Mouse (Mus musculus) forebrain, embryonic 10.5 days (tissue): ENCODE measurements around the gene Net1. TPM values are rescaled to one million over a fixed set of nuclear protein-coding genes. Genes with fewer than 3 reads are reported as not detected.
A peak's percentile ranks its signal among the peaks of the same experiment; 100 is the strongest.
"Not testable (repeated sequence)": the region's sequence is repeated elsewhere in the genome, so short reads cannot be mapped to it uniquely, and the experiment has no call there.

Experiments used
- DNase-seq: peaks from one replicate; pipeline ENCODE4 v3.0.0-alpha.2; 2017; ENCODE audit warnings: low spot score; ENCODE audit errors: extremely low spot score
- H3K27ac ChIP-seq: fragments of 300-500 bp; sonication (generic); 2 replicates; pipeline ENCODE4 v1.5.1; 2016; ENCODE audit warnings: mild to moderate bottlenecking
- H3K27me3 ChIP-seq: fragments of 300-500 bp; sonication (generic); 2 replicates; pipeline ENCODE4 v1.6.1; 2016; ENCODE audit warnings: mild to moderate bottlenecking; ENCODE audit not compliant: poor library complexity, severe bottlenecking
- H3K36me3 ChIP-seq: fragments of 300-500 bp; sonication (generic); replicated peaks from 2 replicates; pipeline ENCODE4 v1.6.1; 2016; ENCODE audit warnings: mild to moderate bottlenecking, moderate library complexity
- H3K4me1 ChIP-seq: fragments of 300-500 bp; sonication (generic); 2 replicates; pipeline ENCODE4 v1.6.1; 2016
- H3K4me3 ChIP-seq: fragments of 300-500 bp; sonication (generic); 2 replicates; pipeline ENCODE4 v1.5.1; 2016; ENCODE audit warnings: mild to moderate bottlenecking, moderate library complexity
- H3K9me3 ChIP-seq: fragments of 300-500 bp; sonication (generic); 2 replicates; pipeline ENCODE4 v1.6.1; 2016; ENCODE audit warnings: mild to moderate bottlenecking, moderate library complexity
- WGBS: fragments of 180-500 bp; shearing (Covaris S2); methylation state at CpG from one replicate; pipeline ENCODE4 v1.1.7; 2016; 5-methylcytosine and 5-hydroxymethylcytosine counted together
- polyA plus RNA-seq: library from polyadenylated mRNA; unstranded; fragments of >200 nt; fragmentation: Nextera tagmentation; extraction: Ambion mirVana; gene quantifications from 2 replicates; pipeline ENCODE4 v1.2.1, GENCODE M21; 2016

Net1 gene
- polyA plus RNA-seq, 1 experiment from 2014 or later: 64.7 TPM

DNA sequence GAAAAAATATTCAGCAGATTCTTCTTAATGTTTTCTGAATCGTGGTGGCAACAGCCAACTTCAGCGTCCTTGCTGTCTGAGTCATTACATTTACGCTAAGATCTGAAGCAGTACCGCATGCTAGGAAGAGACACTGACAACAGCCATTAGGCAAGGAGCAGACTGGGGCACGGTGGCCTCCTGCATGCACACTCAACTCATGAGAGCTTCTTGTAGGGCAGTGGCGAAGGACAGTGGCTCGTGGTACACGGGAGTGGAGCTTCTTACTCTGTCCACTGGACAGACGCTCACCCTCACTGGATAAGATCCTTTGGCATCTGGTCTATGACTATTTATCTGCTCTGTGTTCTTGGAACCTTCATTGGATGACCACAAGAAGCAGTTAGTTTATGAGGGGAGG, 18.7 kb downstream of the Net1 start:
- WGBS: 94% methylated on average over 9 of the region's 9 CpGs
- DNase-seq: no peak
- Histone ChIP-seq H3K9me3 (no peaks in the 10 kb centered on the region), H3K4me3 (no peak overlapping the region), H3K27ac (no peak overlapping the region), H3K36me3 (peaks cover 56% of the 10 kb centered on the region), H3K27me3 (no peaks in the 10 kb centered on the region), H3K4me1 (no peaks in the 10 kb centered on the region)

DNA sequence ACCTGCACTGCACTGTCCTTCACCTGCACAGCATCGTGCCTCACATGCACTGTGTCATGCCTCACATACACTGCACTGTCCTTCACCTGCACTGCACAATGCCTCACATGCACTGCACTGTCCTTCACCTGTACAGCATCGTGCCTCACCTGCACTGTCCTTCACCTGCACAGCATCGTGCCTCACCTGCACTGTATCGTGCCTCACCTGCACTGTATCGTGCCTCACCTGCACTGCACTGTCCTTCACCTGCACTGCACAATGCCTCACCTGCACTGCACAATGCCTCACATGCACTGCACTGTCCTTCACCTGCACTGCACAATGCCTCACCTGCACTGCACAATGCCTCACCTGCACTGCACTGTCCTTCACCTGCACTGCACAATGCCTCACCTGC, 19.8 kb downstream of the Net1 start:
- H3K4me1 ChIP-seq, H3K4me3 ChIP-seq, H3K9me3 ChIP-seq, DNase-seq, H3K27me3 ChIP-seq, H3K27ac ChIP-seq: not testable (repeated sequence)
- peaks cover 51% of the 10 kb centered on the region for H3K36me3 ChIP-seq
- 90% methylated on average over 5 of the region's 5 CpGs for WGBS

DNA sequence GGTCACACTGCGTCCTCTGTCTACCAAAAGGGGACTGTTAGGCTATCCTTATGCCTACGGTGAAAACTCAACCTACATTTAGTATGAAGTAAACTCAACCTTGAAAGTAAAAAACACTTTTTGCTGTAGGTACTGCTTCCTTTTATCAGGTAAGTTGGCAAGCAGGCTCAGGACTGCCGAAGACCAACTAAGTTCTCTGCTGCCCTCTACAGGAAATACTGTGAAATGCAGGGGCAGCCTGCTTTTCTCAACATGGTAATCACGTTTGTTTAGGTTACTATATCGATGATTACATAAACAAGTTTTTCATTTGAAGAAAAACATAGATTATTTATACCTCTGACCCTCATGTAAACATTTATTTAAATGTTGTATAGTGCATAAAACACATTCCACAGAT, 21.1 kb downstream of the Net1 start:
- H3K4me1 ChIP-seq: peaks cover 19% of the 10 kb centered on the region
- H3K36me3 ChIP-seq: peaks cover 47% of the 10 kb centered on the region
- no peaks in the 10 kb centered on the region for H3K9me3 ChIP-seq
- no peak overlapping the region for H3K4me3 ChIP-seq
- H3K27ac ChIP-seq: no peak overlapping the region
- WGBS: 57% methylated on average over 5 of the region's 5 CpGs
- H3K27me3 ChIP-seq: no peaks in the 10 kb centered on the region
- peak; percentile 62 for DNase-seq

DNA sequence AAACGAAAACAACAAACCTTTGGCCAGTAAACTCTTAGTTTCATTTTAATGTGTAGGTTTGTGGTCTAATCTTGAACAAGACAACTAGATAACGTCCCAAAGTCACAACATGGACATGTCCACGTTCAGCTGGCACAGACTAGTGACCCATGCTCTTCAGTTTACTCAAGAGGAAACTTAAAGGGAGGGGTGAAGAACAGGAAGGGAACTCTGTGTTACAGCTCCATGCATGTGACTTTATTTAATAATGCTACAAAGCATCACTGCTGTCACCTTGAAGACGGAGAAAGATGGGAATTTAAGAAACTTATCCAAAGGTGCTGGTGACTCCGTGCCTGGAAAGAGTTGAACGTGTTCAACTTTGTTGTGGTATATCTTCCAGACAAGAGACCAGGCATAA, 22.0 kb downstream of the Net1 start:
- Histone ChIP-seq H3K4me3 (no peak overlapping the region), H3K27me3 (no peaks in the 10 kb centered on the region), H3K9me3 (no peaks in the 10 kb centered on the region), H3K4me1 (peaks cover 25% of the 10 kb centered on the region), H3K27ac (no peak overlapping the region), H3K36me3 (peaks cover 47% of the 10 kb centered on the region)
- no peak for DNase-seq
- WGBS: 95% methylated on average over 6 of the region's 6 CpGs

DNA sequence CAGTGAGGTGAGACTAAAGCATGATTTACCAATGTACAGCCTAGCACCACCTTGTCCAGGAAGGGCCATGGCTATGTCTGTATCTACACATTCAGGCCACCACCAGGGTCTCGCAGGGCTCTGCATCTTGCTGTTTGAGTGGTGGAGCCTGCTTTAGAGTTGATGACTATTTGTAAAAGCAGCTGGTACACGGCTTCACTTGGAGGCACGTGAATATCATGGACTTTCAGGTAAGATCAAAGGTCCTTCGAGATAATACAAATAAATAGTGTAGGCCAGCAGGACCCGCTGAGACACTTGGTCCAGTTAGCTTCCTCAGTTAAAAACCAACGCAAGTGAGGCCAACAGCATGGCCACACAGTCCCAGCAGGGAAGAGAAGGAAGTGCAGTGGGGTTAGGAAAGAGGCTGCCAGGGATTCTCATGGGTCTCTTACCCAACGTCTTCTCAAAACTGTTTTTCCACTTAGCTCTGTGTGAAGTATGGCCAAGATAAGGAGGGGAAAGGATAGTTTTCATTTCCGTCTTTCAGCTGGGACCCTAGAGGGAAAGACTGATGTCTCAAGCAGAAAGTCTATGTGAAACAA, 22.5 kb downstream of the Net1 start:
- no peak for DNase-seq
- Histone ChIP-seq H3K27me3 (no peaks in the 10 kb centered on the region), H3K27ac (no peak overlapping the region), H3K4me1 (peaks cover 25% of the 10 kb centered on the region), H3K36me3 (peaks cover 41% of the 10 kb centered on the region), H3K4me3 (no peak overlapping the region), H3K9me3 (no peaks in the 10 kb centered on the region)
- 91% methylated on average over 8 of the region's 8 CpGs for whole genome bisulfite sequencing

DNA sequence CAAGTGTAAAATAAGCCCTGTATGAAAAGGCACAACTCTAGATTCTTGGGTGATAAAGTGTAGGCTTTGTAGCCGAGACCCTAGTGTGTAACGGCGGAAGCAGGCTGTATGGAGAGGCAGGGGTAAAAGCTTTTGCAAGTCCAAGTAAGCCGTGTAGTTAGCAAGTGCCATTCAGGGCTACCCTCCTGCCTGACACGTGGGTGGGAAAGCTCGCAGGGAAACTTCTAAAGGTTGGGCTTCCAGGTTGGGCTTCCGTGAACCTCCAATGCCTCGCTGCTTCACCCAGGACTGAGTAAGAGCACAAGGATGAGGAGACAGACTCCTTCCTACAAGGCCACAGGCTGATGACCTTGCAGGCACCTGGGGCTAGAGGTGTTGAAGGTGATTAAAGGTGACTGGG, 23.5 kb downstream of the Net1 start:
- H3K36me3 ChIP-seq: peaks cover 33% of the 10 kb centered on the region
- no peak overlapping the region for H3K4me3 ChIP-seq
- no peak for DNase-seq
- peaks cover 25% of the 10 kb centered on the region for H3K4me1 ChIP-seq
- H3K9me3 ChIP-seq: no peaks in the 10 kb centered on the region
- H3K27ac ChIP-seq: no peak overlapping the region
- 81% methylated on average over 8 of the region's 8 CpGs for WGBS
- H3K27me3 ChIP-seq: no peaks in the 10 kb centered on the region

DNA sequence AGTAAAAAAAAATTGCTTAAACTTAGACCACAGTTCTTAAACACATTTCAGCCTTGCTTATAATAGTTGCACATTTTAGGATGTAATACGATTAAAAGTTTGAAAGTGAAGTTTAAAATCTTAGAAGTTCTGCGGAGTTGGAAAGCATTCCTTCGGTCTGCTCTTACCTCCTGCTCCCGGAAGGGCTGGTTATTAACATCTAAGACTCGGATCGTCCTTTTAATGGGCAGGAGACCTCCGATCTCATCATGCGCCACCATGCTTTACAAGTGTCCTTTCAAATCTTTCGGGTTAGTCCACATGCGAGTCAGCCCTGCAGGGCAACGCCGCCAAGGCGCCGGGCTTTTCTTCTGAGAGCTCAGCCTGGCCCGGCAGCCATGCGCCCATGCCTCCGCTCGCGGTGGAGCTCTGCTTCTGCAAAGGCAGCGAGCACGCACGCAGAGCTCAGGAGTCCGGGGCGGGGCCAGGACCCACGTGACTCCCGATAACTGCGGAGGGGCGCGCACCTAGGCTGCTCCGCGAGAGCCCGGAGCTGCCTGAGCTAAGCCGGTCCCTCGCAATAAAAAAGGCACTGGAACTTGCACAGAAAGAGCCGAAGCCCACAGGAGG, 24.8 kb downstream of the Net1 start:
- under 1% methylated on average over 35 of the region's 35 CpGs for WGBS
- no peaks in the 10 kb centered on the region for H3K9me3 ChIP-seq
- no peaks in the 10 kb centered on the region for H3K27me3 ChIP-seq
- peaks cover 35% of the 10 kb centered on the region for H3K36me3 ChIP-seq
- DNase-seq: peak; percentile 90
- peak overlapping the region; percentile 88 for H3K27ac ChIP-seq
- peaks cover 25% of the 10 kb centered on the region for H3K4me1 ChIP-seq
- peak overlapping the region; percentile 63 for H3K4me3 ChIP-seq

DNA sequence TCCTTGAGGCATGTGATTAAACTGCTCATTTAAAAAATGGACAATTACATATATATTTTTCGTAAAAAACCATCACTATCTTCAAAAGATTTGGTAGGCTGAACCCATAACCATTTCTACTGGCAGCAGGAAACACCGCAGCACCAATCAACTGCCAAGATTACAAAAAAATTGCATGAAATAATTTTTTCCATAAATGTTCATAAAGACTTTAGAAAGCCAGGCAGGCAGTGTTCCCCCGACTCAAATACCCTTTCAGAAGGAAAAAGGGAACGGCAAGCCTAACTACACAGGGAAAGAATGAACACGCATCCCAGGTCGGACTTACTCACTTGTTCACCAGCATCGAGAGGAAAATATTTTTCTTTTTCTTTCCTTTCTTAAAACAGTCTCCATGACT, 25.4 kb downstream of the Net1 start:
- Histone ChIP-seq H3K4me3 (peak overlapping the region; percentile 63), H3K27me3 (no peaks in the 10 kb centered on the region), H3K9me3 (no peaks in the 10 kb centered on the region), H3K36me3 (peaks cover 37% of the 10 kb centered on the region), H3K4me1 (peaks cover 25% of the 10 kb centered on the region), H3K27ac (peak overlapping the region; percentile 88)
- WGBS: 19% methylated on average over 7 of the region's 7 CpGs
- no peak for DNase-seq

DNA sequence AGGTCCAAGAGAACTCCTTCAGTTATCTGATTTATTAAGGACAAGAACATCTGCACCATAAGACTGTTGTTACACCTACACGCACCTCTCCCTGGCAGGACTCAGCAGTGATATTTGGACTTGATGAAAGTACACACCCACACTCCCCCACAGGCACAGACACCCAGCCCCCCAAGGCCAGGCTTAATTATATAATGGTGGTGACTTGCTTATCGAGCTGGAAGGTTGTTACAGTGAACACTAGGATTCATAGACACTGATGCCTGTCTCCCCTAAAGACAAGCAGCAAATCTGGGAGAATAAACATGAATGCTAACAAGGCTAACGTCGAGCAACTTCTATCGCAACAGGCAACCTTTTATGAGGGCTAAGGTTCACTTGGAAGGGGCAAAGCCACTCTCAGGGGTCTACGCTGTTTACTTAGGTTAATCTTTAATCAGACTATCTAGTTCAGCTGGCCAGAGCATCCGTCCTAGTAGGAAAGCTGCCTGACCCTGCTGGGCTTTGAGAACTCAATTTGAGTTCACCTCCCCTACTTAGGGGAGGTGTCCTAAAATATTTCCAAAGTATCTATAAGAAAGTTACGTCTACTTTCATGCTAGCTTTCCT, 26.4 kb downstream of the Net1 start:
- WGBS: 70% methylated on average over 8 of the region's 8 CpGs
- peaks cover 25% of the 10 kb centered on the region for H3K4me1 ChIP-seq
- H3K27me3 ChIP-seq: no peaks in the 10 kb centered on the region
- H3K27ac ChIP-seq: no peak overlapping the region
- no peak for DNase-seq
- peak overlapping the region; percentile 63 for H3K4me3 ChIP-seq
- no peaks in the 10 kb centered on the region for H3K9me3 ChIP-seq
- peaks cover 47% of the 10 kb centered on the region for H3K36me3 ChIP-seq

DNA sequence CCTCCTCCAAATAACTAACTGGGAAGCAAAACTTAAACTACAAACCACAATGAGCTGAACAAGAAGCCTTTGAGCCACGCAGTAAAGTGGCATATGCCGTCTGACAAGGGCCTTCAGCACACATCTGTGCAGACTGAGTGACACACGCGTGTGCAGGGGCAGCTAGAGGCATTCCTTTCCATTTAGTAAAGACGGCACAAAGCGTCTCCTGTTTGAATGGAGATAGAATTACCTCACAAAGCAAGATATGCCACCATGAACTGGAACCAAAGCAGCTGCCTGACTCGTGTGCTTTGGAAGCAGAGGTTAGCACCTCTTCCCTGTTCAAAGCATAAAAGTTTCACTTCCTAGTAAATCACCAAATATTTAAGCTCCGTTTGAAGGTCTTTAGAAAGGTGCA, 28.0 kb downstream of the Net1 start:
- peaks cover 52% of the 10 kb centered on the region for H3K36me3 ChIP-seq
- WGBS: 80% methylated on average over 8 of the region's 8 CpGs

DNA sequence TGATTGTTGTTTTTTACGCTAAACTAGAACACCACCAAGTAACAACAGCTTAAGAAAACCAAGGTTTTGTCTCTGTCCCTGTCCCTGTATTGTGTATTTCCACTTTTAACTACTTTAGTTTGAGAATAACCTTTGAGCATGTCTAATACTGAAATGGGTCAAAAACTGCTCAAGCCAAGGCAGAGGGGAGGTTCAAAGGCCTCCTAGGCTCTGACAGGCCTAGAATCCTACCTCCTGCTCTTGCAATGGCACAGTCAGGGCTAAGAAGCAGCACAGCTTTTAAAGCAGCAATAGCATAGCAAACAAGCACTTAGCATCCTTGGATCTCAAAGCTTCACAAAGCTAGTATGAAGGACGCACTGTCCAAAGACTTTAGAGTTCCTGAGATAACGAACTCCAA, 28.9 kb downstream of the Net1 start:
- Histone ChIP-seq H3K36me3 (peaks cover 54% of the 10 kb centered on the region), H3K4me1 (peaks cover 25% of the 10 kb centered on the region), H3K27me3 (no peaks in the 10 kb centered on the region), H3K4me3 (no peak overlapping the region), H3K9me3 (no peaks in the 10 kb centered on the region), H3K27ac (no peak overlapping the region)
- WGBS: 94% methylated on average over 3 of the region's 3 CpGs
- no peak for DNase-seq

More for the DNA sequence above, 28.0 kb downstream of the Net1 start:
- H3K4me3 ChIP-seq: no peak overlapping the region
- peaks cover 25% of the 10 kb centered on the region for H3K4me1 ChIP-seq
- DNase-seq: no peak
- H3K27ac ChIP-seq: no peak overlapping the region
- H3K9me3 ChIP-seq: no peaks in the 10 kb centered on the region
- no peaks in the 10 kb centered on the region for H3K27me3 ChIP-seq

DNA sequence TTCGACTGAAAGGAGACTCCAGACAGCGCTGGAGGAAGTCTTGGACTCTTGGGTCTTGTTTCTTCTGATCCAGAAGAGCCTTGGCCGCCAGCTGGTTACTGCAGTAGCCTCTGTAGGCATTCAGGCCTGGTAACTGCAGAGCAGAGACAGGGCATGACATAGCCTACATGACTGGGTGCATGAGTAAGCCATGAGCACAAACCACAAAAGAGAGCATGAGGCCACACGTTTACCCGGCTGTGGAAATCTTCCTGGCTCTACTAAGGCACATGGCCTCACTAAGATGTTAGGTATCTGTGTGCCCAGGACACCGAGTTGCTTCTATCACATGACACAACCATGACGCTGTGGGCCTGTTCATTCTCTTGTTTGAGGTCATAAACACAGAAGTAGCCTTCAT, 31.4 kb downstream of the Net1 start:
- Histone ChIP-seq H3K27me3 (no peaks in the 10 kb centered on the region), H3K36me3 (peaks cover 79% of the 10 kb centered on the region), H3K4me3 (no peak overlapping the region), H3K27ac (no peak overlapping the region), H3K4me1 (peaks cover 4% of the 10 kb centered on the region), H3K9me3 (no peaks in the 10 kb centered on the region)
- 95% methylated on average over 7 of the region's 7 CpGs for WGBS
- DNase-seq: no peak

DNA sequence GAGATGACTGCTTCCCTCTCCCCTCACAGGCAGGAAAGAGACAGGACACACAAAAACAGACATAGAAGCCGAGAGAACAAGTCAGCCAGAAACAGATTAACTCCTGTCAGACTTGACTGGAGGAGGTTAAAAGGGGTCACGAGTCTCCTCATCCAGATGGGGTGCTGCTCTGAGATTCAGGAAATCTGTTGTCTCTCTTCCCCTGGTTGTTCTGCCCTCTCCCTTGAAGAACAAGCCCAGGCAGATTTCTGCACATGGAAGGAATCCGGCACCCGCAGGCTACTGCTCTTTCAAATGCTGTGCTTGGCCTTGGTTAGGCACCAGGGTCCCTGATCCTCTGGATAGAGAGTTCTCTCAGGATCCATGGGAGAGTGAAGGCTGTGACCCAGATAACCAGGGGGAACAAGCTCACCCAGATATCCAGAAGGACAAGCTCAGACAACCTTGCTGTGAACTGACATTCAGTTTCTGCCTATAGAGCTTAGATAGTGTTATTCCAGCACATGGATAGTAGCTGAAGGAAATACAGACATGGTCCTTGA, 40.3 kb downstream of the Net1 start:
- no peak overlapping the region for H3K27ac ChIP-seq
- no peak for DNase-seq

More for the DNA sequence above, 40.3 kb downstream of the Net1 start:
- WGBS: 48% methylated on average over 4 of the region's 4 CpGs
- no peaks in the 10 kb centered on the region for H3K27me3 ChIP-seq
- no peaks in the 10 kb centered on the region for H3K9me3 ChIP-seq
- H3K4me3 ChIP-seq: no peak overlapping the region
- H3K36me3 ChIP-seq: peaks cover 32% of the 10 kb centered on the region
- H3K4me1 ChIP-seq: no peaks in the 10 kb centered on the region; the same call in 1 of the 2 replicates
